Mouse (Mus musculus): ENCODE measurements around the gene Prkcg. TPM values are rescaled to one million over a fixed set of nuclear protein-coding genes. Genes with fewer than 3 reads are reported as not detected.

The Prkcg gene
- polyA plus RNA-seq, 1 experiment from 2014 or later = 1.4 TPM

DNA sequence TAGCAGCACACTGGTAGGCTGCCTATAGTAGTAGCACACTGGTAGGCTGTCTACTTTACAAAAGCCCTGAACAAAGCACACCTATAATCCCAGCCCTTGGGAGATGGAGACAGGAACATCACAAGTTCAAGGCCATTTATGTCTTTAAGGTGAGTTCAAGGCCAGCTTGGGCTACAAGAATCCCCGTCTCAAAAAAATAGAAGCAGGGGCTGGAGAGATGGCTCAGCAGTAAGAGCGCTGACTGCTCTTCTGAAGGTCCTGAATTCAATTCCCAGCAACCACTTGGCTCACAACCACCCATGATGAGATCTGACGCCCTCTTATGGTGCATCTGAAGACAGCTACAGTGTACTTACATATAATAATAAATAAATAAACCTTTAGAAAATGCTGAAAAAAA, 56.3 kb downstream of the Prkcg start:
- H3K9me3 ChIP-seq (replicated peaks) = no peaks in the 10 kb centered on the region
- ATAC-seq (ENCODE audit: low FRiP score) = no peak
- peaks cover 70% of the 10 kb centered on the region for H3K36me3 ChIP-seq
- no peak overlapping the region for H3K4me3 ChIP-seq (replicated peaks)
- H3K27ac ChIP-seq (replicated peaks) = no peak overlapping the region
- whole genome bisulfite sequencing = 95% methylated on average over 3 of the region's 3 CpGs
- H3K9ac ChIP-seq (replicated peaks) = no peak overlapping the region
- no peak overlapping the region for H3K4me2 ChIP-seq
- no peaks in the 10 kb centered on the region for H3K27me3 ChIP-seq (replicated peaks)
- no peaks in the 10 kb centered on the region for H3K4me1 ChIP-seq

DNA sequence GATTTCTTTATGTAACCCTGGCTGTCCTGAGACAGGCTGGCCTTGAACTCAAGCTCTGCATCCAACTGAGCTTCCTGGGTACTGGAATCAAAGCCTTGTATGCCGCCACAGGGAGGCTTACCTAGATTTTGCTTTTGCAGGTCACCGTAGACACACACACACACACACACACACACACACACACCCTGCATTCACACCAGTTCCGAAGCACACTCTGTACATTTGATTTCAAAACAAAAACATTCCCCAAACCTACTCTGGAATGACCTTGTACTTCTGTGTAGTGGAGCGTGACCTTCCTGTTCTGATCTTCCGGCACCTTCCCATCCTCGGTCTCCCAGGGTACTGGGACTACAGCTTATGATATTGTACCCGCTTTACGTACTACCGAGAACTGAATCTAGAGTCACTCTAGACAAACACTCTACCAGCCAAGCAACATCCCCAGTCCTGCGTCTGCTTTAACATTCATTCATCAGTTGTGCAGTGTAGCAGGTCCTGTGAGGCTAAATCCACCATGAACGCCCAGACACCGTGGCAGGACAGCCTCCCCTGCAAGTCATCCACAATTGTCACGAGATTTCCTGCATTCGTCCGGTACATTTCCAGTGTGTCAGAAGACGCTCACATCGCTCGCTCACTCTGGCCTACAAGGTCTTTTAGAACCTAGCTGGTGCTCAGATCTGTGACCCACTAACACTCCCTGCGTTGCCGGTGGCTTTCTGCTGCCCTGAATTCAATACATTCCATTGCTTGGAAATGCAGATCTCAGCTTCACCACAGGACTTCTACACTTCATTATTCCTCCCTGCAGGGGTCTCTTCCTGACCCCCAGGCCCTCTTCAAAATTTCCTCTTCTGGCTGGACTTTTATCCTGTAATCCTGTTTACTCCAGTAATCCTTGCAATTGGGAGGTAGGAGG, 58.6 kb downstream of the Prkcg start:
- H3K27ac ChIP-seq (replicated peaks) = no peak overlapping the region
- H3K4me2 ChIP-seq = no peak overlapping the region
- WGBS = 54% methylated on average over 20 of the region's 20 CpGs
- no peak overlapping the region for H3K4me3 ChIP-seq (replicated peaks)
- no peaks in the 10 kb centered on the region for H3K27me3 ChIP-seq (replicated peaks)
- peaks cover 72% of the 10 kb centered on the region for H3K36me3 ChIP-seq
- H3K9ac ChIP-seq (replicated peaks) = no peak overlapping the region
- ATAC-seq (ENCODE audit: low FRiP score) = no peak
- no peaks in the 10 kb centered on the region for H3K4me1 ChIP-seq
- no peaks in the 10 kb centered on the region for H3K9me3 ChIP-seq (replicated peaks)

DNA sequence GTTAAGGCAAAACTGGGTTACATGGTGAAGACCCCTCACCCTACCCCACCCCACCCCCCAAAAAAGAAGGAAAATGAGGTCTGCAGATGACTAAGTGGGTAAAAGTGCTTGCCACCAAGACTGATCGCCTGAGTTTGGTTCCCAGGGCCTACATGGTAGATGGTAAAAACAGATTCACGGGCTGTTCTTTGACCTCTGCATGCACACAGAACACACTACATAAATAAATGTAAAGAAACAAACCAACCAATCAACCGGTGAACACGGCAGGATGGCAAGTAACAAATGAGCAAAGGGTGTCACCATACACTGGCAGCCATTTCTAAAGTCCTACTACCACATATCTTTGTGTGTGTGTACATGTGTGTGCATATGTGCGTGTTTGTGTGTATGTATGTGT, 59.3 kb downstream of the Prkcg start:
- WGBS = 76% methylated on average over 5 of the region's 5 CpGs
- Histone ChIP-seq H3K9ac (replicated peaks) (no peak overlapping the region), H3K4me1 (no peaks in the 10 kb centered on the region), H3K36me3 (peaks cover 68% of the 10 kb centered on the region), H3K27me3 (replicated peaks) (no peaks in the 10 kb centered on the region), H3K9me3 (replicated peaks) (no peaks in the 10 kb centered on the region), H3K4me2 (no peak overlapping the region), H3K27ac (replicated peaks) (no peak overlapping the region), H3K4me3 (replicated peaks) (no peak overlapping the region)
- ATAC-seq (ENCODE audit: low FRiP score) = no peak

DNA sequence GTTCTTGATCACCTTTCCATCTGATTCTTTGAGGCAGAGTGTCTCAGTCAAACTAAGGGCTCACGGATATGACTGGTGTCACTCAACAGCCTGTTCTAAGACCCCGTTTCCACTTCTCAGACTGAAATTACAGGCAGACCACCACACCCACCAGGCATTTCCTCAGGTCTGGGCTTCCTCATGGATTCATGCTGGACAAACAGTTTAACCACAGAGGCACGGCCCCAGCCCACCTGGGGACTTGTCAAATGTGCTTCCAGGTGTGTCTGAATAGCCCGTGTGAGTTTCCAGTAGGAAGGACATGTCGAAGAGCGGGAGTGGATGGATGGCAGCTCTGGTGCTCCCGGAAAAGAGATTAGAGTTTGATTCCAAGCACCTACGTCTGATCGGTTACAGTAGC, 60.8 kb downstream of the Prkcg start:
- no peaks in the 10 kb centered on the region for H3K27me3 ChIP-seq (replicated peaks)
- no peak overlapping the region for H3K4me2 ChIP-seq
- no peak overlapping the region for H3K9ac ChIP-seq (replicated peaks)
- H3K9me3 ChIP-seq (replicated peaks) = no peaks in the 10 kb centered on the region
- no peak overlapping the region for H3K4me3 ChIP-seq (replicated peaks)
- H3K4me1 ChIP-seq = no peaks in the 10 kb centered on the region
- no peak for ATAC-seq (ENCODE audit: low FRiP score)
- H3K27ac ChIP-seq (replicated peaks) = no peak overlapping the region
- peaks cover 59% of the 10 kb centered on the region for H3K36me3 ChIP-seq
- 93% methylated on average over 9 of the region's 9 CpGs for WGBS

DNA sequence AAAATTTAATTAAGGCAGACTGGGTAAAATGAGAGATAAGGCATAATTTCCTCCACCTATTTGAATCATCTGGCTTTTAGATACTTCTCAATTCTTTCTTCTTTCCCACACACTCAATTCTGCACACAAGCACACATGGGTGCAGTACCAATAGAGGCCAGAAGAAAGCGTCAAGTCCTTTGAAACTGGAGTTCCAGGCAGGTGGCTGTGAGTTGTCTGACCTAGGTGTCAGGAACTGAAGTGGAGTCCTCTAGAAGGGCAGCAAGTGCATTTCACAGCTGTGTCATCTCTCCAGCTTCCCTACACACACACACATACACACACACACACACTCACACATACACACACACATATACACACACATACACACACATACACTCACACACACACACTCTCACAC, 62.6 kb downstream of the Prkcg start:
- 90% methylated on average over 1 of the region's 1 CpGs for WGBS
- Histone ChIP-seq H3K27ac (replicated peaks) (no peak overlapping the region), H3K36me3 (peaks cover 54% of the 10 kb centered on the region), H3K9me3 (replicated peaks) (no peaks in the 10 kb centered on the region), H3K27me3 (replicated peaks) (no peaks in the 10 kb centered on the region), H3K4me2 (no peak overlapping the region), H3K9ac (replicated peaks) (no peak overlapping the region), H3K4me1 (no peaks in the 10 kb centered on the region), H3K4me3 (replicated peaks) (no peak overlapping the region)
- no peak for ATAC-seq (ENCODE audit: low FRiP score)

DNA sequence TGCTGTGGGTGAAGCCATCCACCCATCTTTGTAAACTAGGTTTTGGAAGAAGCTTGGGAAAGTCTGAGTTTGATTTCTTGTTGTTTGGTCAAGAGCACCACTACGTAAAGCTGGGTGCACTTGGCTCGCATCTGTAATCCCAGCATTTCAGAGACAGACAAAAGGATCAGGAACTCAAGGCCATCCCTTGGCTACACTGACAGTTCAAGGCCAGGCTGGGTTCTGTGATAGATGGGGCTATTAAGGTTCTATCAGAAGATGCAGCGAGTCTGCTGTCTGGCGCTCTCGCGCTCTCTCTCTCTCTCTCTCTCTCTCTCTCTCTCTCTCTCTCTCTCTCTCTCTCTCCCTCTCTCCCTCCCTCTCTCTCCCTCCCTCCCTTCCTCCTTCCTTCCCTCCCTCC, 65.9 kb downstream of the Prkcg start:
- Histone ChIP-seq H3K36me3 (peaks cover 48% of the 10 kb centered on the region), H3K9ac (replicated peaks) (no peak overlapping the region), H3K4me2 (no peak overlapping the region), H3K4me1 (no peaks in the 10 kb centered on the region), H3K27ac (replicated peaks) (no peak overlapping the region), H3K4me3 (replicated peaks) (no peak overlapping the region), H3K27me3 (replicated peaks) (no peaks in the 10 kb centered on the region), H3K9me3 (replicated peaks) (no peaks in the 10 kb centered on the region)
- 88% methylated on average over 6 of the region's 6 CpGs for WGBS
- ATAC-seq (ENCODE audit: low FRiP score) = no peak

DNA sequence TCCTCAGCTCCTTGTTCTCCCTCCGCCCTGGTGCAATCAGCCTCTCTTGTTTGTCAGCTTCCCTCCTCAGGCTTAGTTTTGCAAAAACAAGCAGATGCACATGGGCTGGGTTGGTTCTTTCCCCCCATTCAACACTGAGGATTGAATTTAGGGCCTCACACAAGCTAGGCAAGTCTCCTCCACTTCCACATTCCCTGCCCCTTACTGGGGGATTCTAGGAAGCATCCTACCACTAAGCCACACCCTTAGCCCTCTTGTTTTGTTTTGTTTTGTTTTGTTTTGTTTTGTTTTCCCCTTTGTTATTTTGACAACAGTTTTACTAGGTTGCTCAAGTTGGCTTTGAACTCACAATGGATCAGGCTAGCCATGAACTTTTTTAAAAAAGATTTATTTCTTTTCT, 71.7 kb downstream of the Prkcg start:
- no peaks in the 10 kb centered on the region for H3K9me3 ChIP-seq (replicated peaks)
- H3K4me2 ChIP-seq = no peak overlapping the region
- peaks cover 39% of the 10 kb centered on the region for H3K36me3 ChIP-seq
- ATAC-seq (ENCODE audit: low FRiP score) = no peak
- no peak overlapping the region for H3K4me3 ChIP-seq (replicated peaks)
- H3K27me3 ChIP-seq (replicated peaks) = no peaks in the 10 kb centered on the region
- no peaks in the 10 kb centered on the region for H3K4me1 ChIP-seq
- H3K9ac ChIP-seq (replicated peaks) = no peak overlapping the region
- 96% methylated on average over 1 of the region's 1 CpGs for WGBS
- no peak overlapping the region for H3K27ac ChIP-seq (replicated peaks)

DNA sequence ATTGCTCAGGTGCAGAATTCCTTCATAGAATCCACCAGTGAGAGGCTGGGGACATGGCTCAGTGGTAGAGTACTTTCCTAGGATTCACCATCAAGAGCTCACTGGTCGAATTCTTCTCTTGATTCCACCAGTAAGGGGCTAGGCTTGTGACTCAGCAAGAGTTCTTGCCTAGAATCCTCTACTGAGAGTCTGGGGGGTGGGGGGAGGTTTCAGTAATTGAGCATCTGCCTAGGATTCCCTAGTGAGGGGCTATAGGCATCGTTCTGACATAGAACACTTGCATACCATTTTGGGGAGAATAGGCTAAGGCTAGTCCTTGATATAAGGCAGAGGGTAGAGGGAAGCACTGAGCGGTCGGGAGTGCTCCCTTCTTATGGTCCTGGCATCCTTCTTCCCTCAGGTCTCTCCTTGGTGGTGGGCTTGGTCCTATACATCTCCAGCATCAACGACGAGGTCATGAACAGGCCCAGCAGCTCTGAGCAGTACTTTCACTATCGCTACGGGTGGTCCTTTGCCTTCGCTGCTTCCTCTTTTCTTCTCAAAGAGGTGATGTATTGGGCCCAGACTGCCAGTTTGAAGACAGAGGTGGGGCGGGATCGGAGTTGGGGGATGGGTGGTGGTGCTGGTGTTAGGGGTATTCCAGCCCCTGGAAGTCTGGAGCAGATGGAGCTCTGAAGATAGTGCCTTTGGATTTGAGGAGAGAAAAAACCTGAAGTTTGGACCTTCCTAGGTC, 76.7 kb downstream of the Prkcg start:
- Histone ChIP-seq H3K4me2 (no peak overlapping the region), H3K4me1 (peaks cover 4% of the 10 kb centered on the region; the same call in 1 of the 2 replicates), H3K36me3 (peaks cover 19% of the 10 kb centered on the region), H3K27me3 (replicated peaks) (0 out of 2 replicates have a peak, but pooled peaks cover 2% of the 10 kb centered on the region), H3K27ac (replicated peaks) (no peak overlapping the region), H3K9me3 (replicated peaks) (no peaks in the 10 kb centered on the region), H3K9ac (replicated peaks) (no peak overlapping the region), H3K4me3 (replicated peaks) (no peak overlapping the region)
- WGBS = 42% methylated on average over 11 of the region's 11 CpGs
- no peak for ATAC-seq (ENCODE audit: low FRiP score)

DNA sequence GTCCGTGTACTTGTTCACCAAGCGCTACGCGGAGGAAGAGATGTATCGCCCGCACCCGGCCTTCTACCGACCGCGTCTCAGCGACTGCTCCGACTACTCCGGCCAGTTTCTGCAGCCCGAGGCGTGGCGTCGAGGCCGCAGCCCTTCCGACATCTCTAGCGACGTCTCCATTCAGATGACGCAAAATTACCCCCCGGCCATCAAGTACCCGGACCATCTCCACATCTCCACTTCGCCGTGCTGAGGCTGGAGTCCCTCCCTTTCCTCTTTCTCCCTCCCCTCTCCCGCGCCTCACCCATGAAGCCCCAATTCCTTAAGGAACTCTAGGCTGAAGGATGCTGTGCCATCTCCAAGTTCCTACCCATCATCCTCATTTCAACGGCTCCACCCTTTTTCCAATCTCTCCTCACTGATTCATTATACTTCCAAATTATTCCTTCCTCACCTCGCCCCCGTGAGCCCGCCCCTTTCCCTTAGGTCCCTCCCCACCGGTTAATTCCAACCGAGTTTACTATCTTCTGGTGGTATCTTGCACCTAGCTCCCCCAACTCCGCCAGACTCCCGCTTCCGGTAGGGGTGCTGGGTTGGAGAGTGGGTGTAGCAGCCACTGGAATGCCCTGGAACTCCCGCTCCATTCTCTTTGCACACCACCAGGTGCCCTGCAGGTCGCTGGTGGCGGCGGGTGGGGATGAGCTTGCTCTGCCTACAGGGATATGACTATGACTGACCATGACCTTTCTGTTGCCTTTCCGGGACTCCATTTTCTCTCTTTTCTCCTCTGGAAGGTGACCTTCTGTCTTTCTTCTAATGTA, 77.9 kb downstream of the Prkcg start:
- H3K4me3 ChIP-seq (replicated peaks) = no peak overlapping the region
- no peaks in the 10 kb centered on the region for H3K9me3 ChIP-seq (replicated peaks)
- no peak overlapping the region for H3K27ac ChIP-seq (replicated peaks)
- 0 out of 2 replicates have a peak, but pooled peaks cover 2% of the 10 kb centered on the region for H3K27me3 ChIP-seq (replicated peaks)
- no peak overlapping the region for H3K9ac ChIP-seq (replicated peaks)
- 22% methylated on average over 42 of the region's 42 CpGs for WGBS
- peaks cover 16% of the 10 kb centered on the region for H3K36me3 ChIP-seq
- H3K4me2 ChIP-seq = peak overlapping the region; percentile 40
- peak; percentile 26; the same call in 1 of the 2 replicates for ATAC-seq (ENCODE audit: low FRiP score)
- H3K4me1 ChIP-seq = peaks cover 4% of the 10 kb centered on the region; the same call in 1 of the 2 replicates

DNA sequence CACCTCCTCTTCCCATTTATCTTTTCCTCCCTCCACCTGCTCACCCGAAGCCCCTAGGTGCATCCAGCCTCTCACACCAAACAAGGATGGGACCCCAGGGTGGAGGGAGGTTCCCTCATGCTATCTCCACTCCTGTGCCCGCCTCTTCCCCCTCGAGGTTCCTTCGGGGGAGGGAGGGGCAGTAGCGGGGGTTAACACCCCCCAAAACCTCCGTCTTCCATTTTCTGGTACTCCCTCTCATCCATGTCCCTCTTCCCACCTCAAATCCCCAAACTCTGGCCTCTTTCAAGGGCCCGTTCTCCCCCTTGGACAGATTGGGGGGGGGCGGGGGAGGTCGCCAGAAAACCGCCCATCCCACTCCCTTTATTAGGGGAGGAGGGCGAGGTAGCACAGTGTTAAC, 78.6 kb downstream of the Prkcg start:
- Histone ChIP-seq H3K27me3 (replicated peaks) (0 out of 2 replicates have a peak, but pooled peaks cover 2% of the 10 kb centered on the region), H3K4me3 (replicated peaks) (no peak overlapping the region), H3K9ac (replicated peaks) (no peak overlapping the region), H3K9me3 (replicated peaks) (no peaks in the 10 kb centered on the region), H3K27ac (replicated peaks) (no peak overlapping the region), H3K4me2 (peak overlapping the region; percentile 40), H3K36me3 (peaks cover 16% of the 10 kb centered on the region; the same call in 1 of the 2 replicates), H3K4me1 (peaks cover 4% of the 10 kb centered on the region; the same call in 1 of the 2 replicates)
- WGBS = 15% methylated on average over 10 of the region's 11 CpGs
- ATAC-seq (ENCODE audit: low FRiP score) = no peak

DNA sequence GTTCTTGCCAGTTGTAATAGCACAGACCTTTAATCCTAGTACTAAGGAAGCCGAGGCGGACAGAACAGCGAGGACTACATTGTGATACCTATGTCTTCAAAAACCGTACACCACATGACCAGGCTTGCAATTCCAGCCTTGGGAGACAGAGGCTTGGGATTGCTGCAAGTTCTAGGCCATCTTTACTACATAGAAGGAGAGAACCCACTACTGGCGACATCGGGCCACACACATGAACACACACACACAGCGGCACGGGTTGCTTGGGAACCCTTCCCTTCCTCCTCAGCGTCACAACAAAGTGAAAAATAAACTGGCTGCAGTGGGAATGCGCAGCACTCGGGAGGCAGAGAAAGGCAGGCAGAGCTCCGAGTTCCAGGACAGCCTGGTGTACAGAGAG, 79.3 kb downstream of the Prkcg start:
- peak; percentile 43; the same call in 1 of the 2 replicates for ATAC-seq (ENCODE audit: low FRiP score)
- 34% methylated on average over 12 of the region's 12 CpGs for WGBS

More for the DNA sequence above, 79.3 kb downstream of the Prkcg start:
- Histone ChIP-seq H3K4me3 (replicated peaks) (no peak overlapping the region), H3K27me3 (replicated peaks) (0 out of 2 replicates have a peak, but pooled peaks cover 2% of the 10 kb centered on the region), H3K4me2 (no peak overlapping the region), H3K4me1 (peaks cover 4% of the 10 kb centered on the region; the same call in 1 of the 2 replicates), H3K27ac (replicated peaks) (no peak overlapping the region), H3K9ac (replicated peaks) (no peak overlapping the region), H3K9me3 (replicated peaks) (no peaks in the 10 kb centered on the region), H3K36me3 (peaks cover 16% of the 10 kb centered on the region; the same call in 1 of the 2 replicates)

Measured in neural tube, embryonic 15.5 days (tissue).